Mouse (Mus musculus) thymus, adult 2 months (tissue): ENCODE data around the gene Arfgap3. TPM values are rescaled to one million over a fixed set of nuclear protein-coding genes. Genes with fewer than 3 reads are reported as not detected.

Experiments used
- DNase-seq: peaks from one replicate; pipeline ENCODE4 v3.0.0; 2021
- H3K27ac ChIP-seq: fragments of 200-500 bp; 2 replicates; pipeline ENCODE4 v1.5.1; 2012; ENCODE audit warnings: low read length, control low read depth; ENCODE audit not compliant: control insufficient read depth, insufficient read depth
- H3K27me3 ChIP-seq: fragments of 200-500 bp; 2 replicates; pipeline ENCODE4 v1.6.1; 2012; ENCODE audit warnings: mild to moderate bottlenecking, low read length, moderate library complexity, mixed read lengths; ENCODE audit not compliant: control insufficient read depth, insufficient read depth
- H3K36me3 ChIP-seq: fragments of 200-500 bp; 2 replicates; pipeline ENCODE4 v1.6.1; 2012; ENCODE audit warnings: mild to moderate bottlenecking, low read length, moderate library complexity; ENCODE audit not compliant: control insufficient read depth, insufficient read depth
- H3K4me1 ChIP-seq: fragments of 200-500 bp; replicated peaks from 2 replicates; pipeline ENCODE4 v1.6.1; 2012; ENCODE audit warnings: low read length; ENCODE audit not compliant: control insufficient read depth, insufficient read depth
- H3K4me3 ChIP-seq: fragments of 200-500 bp; 2 replicates; pipeline ENCODE4 v1.5.1; 2012; ENCODE audit warnings: mild to moderate bottlenecking, low read length, control low read depth, moderate library complexity; ENCODE audit not compliant: control insufficient read depth, insufficient read depth
- CTCF ChIP-seq: fragments of 200-500 bp; IDR thresholded peaks from 2 replicates; pipeline ENCODE4 v1.5.1; 2012; ENCODE audit warnings: mild to moderate bottlenecking, control low read depth, low read length, moderate library complexity, borderline replicate concordance; ENCODE audit not compliant: control insufficient read depth, poor library complexity, insufficient read depth; ENCODE audit errors: extremely low read depth
- POLR2A ChIP-seq: fragments of 200-500 bp; IDR thresholded peaks from 2 replicates; pipeline ENCODE4 v1.6.1; 2012; ENCODE audit warnings: mild to moderate bottlenecking, low read length, control low read depth, moderate library complexity; ENCODE audit not compliant: control insufficient read depth, poor library complexity, insufficient read depth; ENCODE audit errors: extremely low read depth
- WGBS: fragments of 180-500 bp; shearing (Covaris S2); methylation state at CpG from one replicate; pipeline ENCODE4 v1.1.7; 2018; 5-methylcytosine and 5-hydroxymethylcytosine counted together
- polyA plus RNA-seq: library from polyadenylated mRNA; depleted of rRNA; stranded (reverse); fragments of >200 nt; gene quantifications from 2 replicates; pipeline ENCODE4 v1.2.3, GENCODE M21; 2012

The Arfgap3 gene
- polyA plus RNA-seq, 1 experiment, result 23.0 TPM

- WGBS, result 96% methylated on average over 15 of the region's 15 CpGs
- peaks cover 8% of the 10 kb centered on the region for H3K4me1 ChIP-seq
Measured at GRCm38 (mm10) chr15:83345898-83346529, 4.0 kb downstream of the Arfgap3 start.

DNA sequence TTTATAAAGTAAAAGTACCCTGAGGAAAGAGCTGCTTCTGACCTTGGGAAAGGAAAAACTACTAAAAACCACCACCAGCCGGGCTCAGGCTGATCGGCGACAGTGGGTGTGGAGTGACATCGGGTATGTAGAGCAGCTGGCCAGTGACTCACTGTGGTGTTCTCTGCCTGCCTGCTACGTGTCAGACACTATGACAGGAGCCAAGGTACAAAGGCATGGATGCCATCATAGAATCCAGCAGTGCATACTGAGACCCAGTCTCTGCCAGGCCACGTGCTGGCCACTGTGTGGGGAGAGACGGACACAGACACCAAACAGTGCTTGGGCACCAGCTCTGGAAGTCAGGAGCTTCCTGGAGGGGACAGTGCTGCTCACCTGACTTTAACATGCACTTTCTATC lies 5.1 kb downstream of the Arfgap3 start:
- no peaks in the 10 kb centered on the region for H3K27me3 ChIP-seq
- TF ChIP-seq CTCF, result no peak
- TF ChIP-seq POLR2A, result no peak
- DNase-seq, result no peak
- H3K27ac ChIP-seq, result no peak overlapping the region
- H3K4me1 ChIP-seq, result peaks cover 5% of the 10 kb centered on the region
- 86% methylated on average over 7 of the region's 7 CpGs for WGBS
- H3K36me3 ChIP-seq, result no peaks in the 10 kb centered on the region
- no peak overlapping the region for H3K4me3 ChIP-seq

More at GRCm38 (mm10) chr15:83345898-83346529, 4.0 kb downstream of the Arfgap3 start:
- H3K27me3 ChIP-seq, result no peaks in the 10 kb centered on the region
- DNase-seq, result no peak
- no peak overlapping the region for H3K27ac ChIP-seq
- no peak overlapping the region for H3K4me3 ChIP-seq
- TF ChIP-seq CTCF (no peak), POLR2A (no peak)
- H3K36me3 ChIP-seq, result no peaks in the 10 kb centered on the region

DNA sequence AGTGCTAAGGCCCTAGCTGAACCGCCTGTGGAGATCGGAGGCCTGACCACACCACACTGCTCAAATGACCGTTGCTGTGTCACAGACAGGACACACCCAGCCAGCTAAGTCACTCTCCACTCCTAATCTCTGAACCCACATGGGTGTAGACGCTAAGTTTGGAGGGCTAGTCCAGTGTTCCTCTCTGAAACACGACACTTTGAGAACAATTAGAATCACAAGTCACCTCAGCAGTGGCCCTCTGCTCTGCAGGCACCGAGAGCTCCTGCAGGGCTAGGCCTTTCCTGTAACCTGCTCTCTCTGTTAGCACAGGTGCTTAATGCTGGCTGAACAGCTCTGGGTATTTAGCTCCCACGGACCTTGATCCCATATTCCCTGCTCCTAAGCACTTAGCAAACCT lies 5.9 kb downstream of the Arfgap3 start:
- TF ChIP-seq POLR2A, result no peak
- TF ChIP-seq CTCF, result no peak
- no peak for DNase-seq
- 90% methylated on average over 7 of the region's 7 CpGs for WGBS
- Histone ChIP-seq H3K4me3 (no peak overlapping the region), H3K27ac (no peak overlapping the region), H3K4me1 (no peaks in the 10 kb centered on the region), H3K36me3 (no peaks in the 10 kb centered on the region), H3K27me3 (no peaks in the 10 kb centered on the region)

DNA sequence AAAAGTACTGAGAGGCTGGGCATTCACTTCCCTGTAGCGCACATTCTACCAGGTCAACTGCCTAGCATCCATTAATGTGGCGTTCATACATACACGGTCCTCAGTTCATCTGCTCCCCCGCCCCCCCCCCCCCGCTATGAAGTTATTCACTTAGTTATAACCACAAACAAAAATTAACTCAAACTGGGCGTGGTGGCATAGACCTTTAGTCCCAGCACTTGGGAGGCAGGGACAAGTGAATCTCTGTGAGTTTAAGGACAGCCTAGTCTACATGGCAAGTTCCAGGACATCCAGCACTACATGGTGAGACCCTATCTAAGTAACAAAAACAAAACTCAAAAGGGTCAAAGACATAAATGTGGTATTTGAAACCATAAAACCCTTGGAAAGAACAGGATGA lies 11.1 kb downstream of the Arfgap3 start:
- no peak overlapping the region for H3K27ac ChIP-seq
- WGBS, result 94% methylated on average over 6 of the region's 6 CpGs
- no peak for DNase-seq
- H3K36me3 ChIP-seq, result no peaks in the 10 kb centered on the region
- TF ChIP-seq CTCF, result no peak
- no peak for TF ChIP-seq POLR2A
- no peaks in the 10 kb centered on the region for H3K27me3 ChIP-seq
- no peaks in the 10 kb centered on the region for H3K4me1 ChIP-seq
- no peak overlapping the region for H3K4me3 ChIP-seq

- Histone ChIP-seq H3K27me3 (no peaks in the 10 kb centered on the region), H3K36me3 (no peaks in the 10 kb centered on the region), H3K27ac (no peak overlapping the region), H3K4me1 (no peaks in the 10 kb centered on the region), H3K4me3 (no peak overlapping the region)
- DNase-seq, result no peak
- 92% methylated on average over 8 of the region's 8 CpGs for WGBS
- no peak for TF ChIP-seq POLR2A
- no peak for TF ChIP-seq CTCF
Measured at GRCm38 (mm10) chr15:83337903-83338870, 11.9 kb downstream of the Arfgap3 start.

- Histone ChIP-seq H3K4me1 (no peaks in the 10 kb centered on the region), H3K27me3 (no peaks in the 10 kb centered on the region), H3K36me3 (no peaks in the 10 kb centered on the region), H3K4me3 (no peak overlapping the region), H3K27ac (no peak overlapping the region)
- no peak for DNase-seq
- 94% methylated on average over 3 of the region's 3 CpGs for WGBS
- TF ChIP-seq POLR2A (no peak), CTCF (no peak)
Measured at GRCm38 (mm10) chr15:83332373-83332772, 17.7 kb downstream of the Arfgap3 start.
